Mouse (Mus musculus) liver, adult 2 months (tissue): Measurements from ENCODE around the gene Skap2. TPM values are rescaled to one million over a fixed set of nuclear protein-coding genes. Genes with fewer than 3 reads are reported as not detected.
A peak's percentile ranks its signal among the peaks of the same experiment; 100 is the strongest.

Experiments
- DNase-seq: peaks from one replicate; pipeline ENCODE4 v3.0.0-alpha.2; 2011; ENCODE audit warnings: low read depth, low spot score; ENCODE audit errors: extremely low read depth
- H3K27ac ChIP-seq: fragments of 200-500 bp; replicated peaks from 2 replicates; pipeline ENCODE4 v1.5.1; 2012; ENCODE audit warnings: low read depth, mild to moderate bottlenecking, control low read depth, inconsistent platforms, low read length; ENCODE audit not compliant: insufficient read depth
- H3K27me3 ChIP-seq: fragments of 200-500 bp; 2 replicates; pipeline ENCODE4 v1.6.1; 2012; ENCODE audit warnings: mild to moderate bottlenecking, moderate library complexity, low read length, inconsistent platforms; ENCODE audit not compliant: control insufficient read depth, insufficient read depth
- H3K36me3 ChIP-seq: fragments of 200-500 bp; 2 replicates; pipeline ENCODE4 v1.6.1; 2012; ENCODE audit warnings: low read length, inconsistent platforms; ENCODE audit not compliant: control insufficient read depth, insufficient read depth
- H3K4me1 ChIP-seq: fragments of 200-500 bp; 2 replicates; pipeline ENCODE4 v1.6.1; 2011; ENCODE audit warnings: low read length; ENCODE audit not compliant: control insufficient read depth, insufficient read depth
- H3K4me3 ChIP-seq: fragments of 200-500 bp; 2 replicates; pipeline ENCODE4 v1.5.1; 2011; ENCODE audit warnings: low read depth, mild to moderate bottlenecking, control low read depth, low read length, moderate library complexity; ENCODE audit not compliant: insufficient read depth
- H3K79me2 ChIP-seq: fragments of 200-500 bp; 2 replicates; pipeline ENCODE4 v1.6.1; 2012; ENCODE audit warnings: inconsistent platforms, mild to moderate bottlenecking, low read length, moderate library complexity; ENCODE audit not compliant: control insufficient read depth, insufficient read depth
- H3K9ac ChIP-seq: fragments of 200-500 bp; 2 replicates; pipeline ENCODE4 v1.6.1; 2012; ENCODE audit warnings: low read depth, mild to moderate bottlenecking, control low read depth, inconsistent platforms, low read length
- CTCF ChIP-seq: fragments of 200-500 bp; IDR thresholded peaks from 2 replicates; pipeline ENCODE4 v1.5.1; 2011; ENCODE audit warnings: low read depth, low read length, control low read depth
- POLR2A ChIP-seq: fragments of 200-500 bp; IDR thresholded peaks from 2 replicates; pipeline ENCODE4 v1.6.1; 2011; ENCODE audit warnings: low read length, control low read depth; ENCODE audit not compliant: insufficient read depth; ENCODE audit errors: extremely low read depth
- WGBS: fragments of 180-500 bp; shearing (Covaris S2); methylation state at CpG from one replicate; pipeline ENCODE4 v1.1.7; 2018; 5-methylcytosine and 5-hydroxymethylcytosine counted together
- polyA plus RNA-seq: library from polyadenylated mRNA; depleted of rRNA; stranded (reverse); fragments of >200 nt; gene quantifications from 2 replicates; pipeline ENCODE4 v1.2.3, GENCODE M21; 2012
- total RNA-seq: library from RNA; depleted of rRNA; stranded (reverse); fragments of >200 nt; gene quantifications from 2 replicates; pipeline ENCODE4 v1.2.3, GENCODE M21; 2014

Gene Skap2
- total and polyA plus RNA-seq, 2 experiments: 4.0 to 15.6 TPM

- WGBS: 91% methylated on average over 3 of the region's 3 CpGs
- no peaks in the 10 kb centered on the region for H3K79me2 ChIP-seq
- TF ChIP-seq POLR2A (no peak), CTCF (no peak)
These were observed 145.8 kb downstream of the Skap2 start for GRCm38 (mm10) chr6:51866596-51866995.

DNA sequence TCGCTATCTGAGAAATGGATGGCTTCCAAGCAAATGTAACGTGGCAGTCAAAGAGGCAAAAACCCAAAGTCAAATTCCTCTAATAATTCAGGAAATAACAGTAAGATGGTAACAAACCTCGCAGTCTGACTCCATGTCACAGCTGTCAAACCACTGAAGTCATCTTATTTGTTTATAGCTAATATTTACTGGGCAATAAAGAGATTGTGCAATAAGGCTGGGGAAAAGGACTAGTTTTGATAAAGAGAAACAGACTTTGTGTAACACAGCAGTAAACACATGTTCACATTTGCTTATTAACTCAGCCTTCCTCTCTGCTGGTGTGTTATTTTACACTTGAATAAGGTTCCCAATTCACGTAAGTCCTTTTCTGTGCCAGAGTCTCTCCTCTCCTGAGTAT is 148.8 kb downstream of the Skap2 start:
- no peaks in the 10 kb centered on the region for H3K79me2 ChIP-seq
- H3K27me3 ChIP-seq: no peaks in the 10 kb centered on the region
- peaks cover 5% of the 10 kb centered on the region; the same call in 1 of the 2 replicates for H3K4me1 ChIP-seq
- H3K36me3 ChIP-seq: peaks cover 3% of the 10 kb centered on the region; the same call in 1 of the 2 replicates
- WGBS: 29% methylated on average over 4 of the region's 4 CpGs
- no peak overlapping the region for H3K9ac ChIP-seq
- TF ChIP-seq POLR2A: no peak
- TF ChIP-seq CTCF: no peak
- peak; percentile 75 for DNase-seq
- H3K27ac ChIP-seq: no peak overlapping the region
- no peak overlapping the region for H3K4me3 ChIP-seq

More at GRCm38 (mm10) chr6:51866596-51866995, 145.8 kb downstream of the Skap2 start:
- Histone ChIP-seq H3K4me1 (peaks cover 5% of the 10 kb centered on the region; the same call in 1 of the 2 replicates), H3K27ac (no peak overlapping the region), H3K36me3 (peaks cover 3% of the 10 kb centered on the region; the same call in 1 of the 2 replicates), H3K9ac (no peak overlapping the region), H3K4me3 (no peak overlapping the region), H3K27me3 (no peaks in the 10 kb centered on the region)
- no peak for DNase-seq

GRCm38 (mm10) chr6:51860300-51860699 is 152.0 kb downstream of the Skap2 start:
- Histone ChIP-seq H3K4me1 (peaks cover 7% of the 10 kb centered on the region; the same call in 1 of the 2 replicates), H3K79me2 (no peaks in the 10 kb centered on the region), H3K27me3 (no peaks in the 10 kb centered on the region), H3K36me3 (no peaks in the 10 kb centered on the region), H3K27ac (no peak overlapping the region), H3K9ac (no peak overlapping the region), H3K4me3 (no peak overlapping the region)
- no peak for TF ChIP-seq CTCF
- no peak for TF ChIP-seq POLR2A
- 71% methylated on average over 8 of the region's 8 CpGs for WGBS
- DNase-seq: no peak

DNA sequence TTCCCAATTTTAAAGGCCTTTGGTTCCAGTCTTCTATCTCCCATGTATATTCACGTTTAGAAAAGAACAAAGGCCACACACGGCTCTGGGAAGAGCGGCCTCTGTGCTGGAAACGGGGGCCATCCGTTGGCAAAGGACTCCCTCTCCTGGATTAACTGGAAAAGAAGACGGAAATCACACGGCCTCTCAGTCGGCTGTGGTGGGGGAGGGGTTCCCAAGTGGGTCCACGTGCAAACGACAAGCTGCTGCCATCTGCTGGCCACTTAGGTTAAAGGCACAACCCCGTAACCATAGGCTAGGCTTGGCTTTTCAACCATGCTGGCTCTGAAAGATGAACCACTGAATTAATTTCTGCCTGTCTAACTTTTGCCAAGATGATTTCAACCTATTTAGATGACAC is 154.5 kb downstream of the Skap2 start:
- Histone ChIP-seq H3K27ac (no peak overlapping the region), H3K36me3 (no peaks in the 10 kb centered on the region), H3K4me1 (peaks cover 1% of the 10 kb centered on the region; the same call in 1 of the 2 replicates), H3K4me3 (no peak overlapping the region), H3K27me3 (no peaks in the 10 kb centered on the region), H3K79me2 (no peaks in the 10 kb centered on the region), H3K9ac (no peak overlapping the region)
- 2% methylated on average over 11 of the region's 11 CpGs for WGBS
- TF ChIP-seq CTCF (peak; percentile 96), POLR2A (no peak)
- peak; percentile 61 for DNase-seq

GRCm38 (mm10) chr6:51853291-51853690 is 159.1 kb downstream of the Skap2 start:
- H3K79me2 ChIP-seq: no peaks in the 10 kb centered on the region
- H3K9ac ChIP-seq: no peak overlapping the region
- 73% methylated on average over 3 of the region's 3 CpGs for WGBS

GRCm38 (mm10) chr6:51852643-51853042 is 159.7 kb downstream of the Skap2 start:
- 78% methylated on average over 4 of the region's 4 CpGs for WGBS

More at GRCm38 (mm10) chr6:51853291-51853690, 159.1 kb downstream of the Skap2 start:
- peaks cover 1% of the 10 kb centered on the region; the same call in 1 of the 2 replicates for H3K4me1 ChIP-seq
- no peak overlapping the region for H3K27ac ChIP-seq
- no peaks in the 10 kb centered on the region for H3K36me3 ChIP-seq
- no peaks in the 10 kb centered on the region for H3K27me3 ChIP-seq
- no peak for DNase-seq
- H3K4me3 ChIP-seq: no peak overlapping the region
- TF ChIP-seq POLR2A (no peak), CTCF (no peak)

More at GRCm38 (mm10) chr6:51852643-51853042, 159.7 kb downstream of the Skap2 start:
- no peaks in the 10 kb centered on the region for H3K27me3 ChIP-seq
- no peak overlapping the region for H3K9ac ChIP-seq
- H3K27ac ChIP-seq: no peak overlapping the region
- no peak for TF ChIP-seq CTCF
- no peak for TF ChIP-seq POLR2A
- no peak overlapping the region for H3K4me3 ChIP-seq
- no peaks in the 10 kb centered on the region for H3K79me2 ChIP-seq
- no peaks in the 10 kb centered on the region for H3K36me3 ChIP-seq
- peaks cover under 1% of the 10 kb centered on the region; the same call in 1 of the 2 replicates for H3K4me1 ChIP-seq
- no peak for DNase-seq
